Mouse (Mus musculus): Measurements from ENCODE around the gene Stk11. TPM values are rescaled to one million over a fixed set of nuclear protein-coding genes. Genes with fewer than 3 reads are reported as not detected.

Gene Stk11
- polyA plus RNA-seq, 1 experiment from 2014 or later, result 13.8 TPM

- 1% methylated on average over 33 of the region's 33 CpGs for WGBS
- Histone ChIP-seq H3K9ac (ENCODE audit: low read length) (peak overlapping the region; percentile 75), H3K4me1 (ENCODE audit: control insufficient read depth, insufficient read depth, low read length) (peaks cover 77% of the 10 kb centered on the region), H3K9me3 (replicated peaks; ENCODE audit: control insufficient read depth, low read length) (no peaks in the 10 kb centered on the region), H3K36me3 (ENCODE audit: control insufficient read depth, insufficient read depth) (peaks cover 17% of the 10 kb centered on the region), H3K27me3 (ENCODE audit: control insufficient read depth, insufficient read depth, low read length) (no peaks in the 10 kb centered on the region), H3K4me3 (ENCODE audit: low read length) (peak overlapping the region; percentile 51), H3K4me2 (ENCODE audit: low read depth, low read length) (peak overlapping the region; percentile 74), H3K27ac (ENCODE audit: low read length) (peak overlapping the region; percentile 98)
- no peak for ATAC-seq (replicated peaks; ENCODE audit: extremely low read depth, insufficient read depth, low FRiP score)
Observed at GRCm38 (mm10) chr10:80160455-80161371, 45.1 kb downstream of the Stk11 start.

DNA sequence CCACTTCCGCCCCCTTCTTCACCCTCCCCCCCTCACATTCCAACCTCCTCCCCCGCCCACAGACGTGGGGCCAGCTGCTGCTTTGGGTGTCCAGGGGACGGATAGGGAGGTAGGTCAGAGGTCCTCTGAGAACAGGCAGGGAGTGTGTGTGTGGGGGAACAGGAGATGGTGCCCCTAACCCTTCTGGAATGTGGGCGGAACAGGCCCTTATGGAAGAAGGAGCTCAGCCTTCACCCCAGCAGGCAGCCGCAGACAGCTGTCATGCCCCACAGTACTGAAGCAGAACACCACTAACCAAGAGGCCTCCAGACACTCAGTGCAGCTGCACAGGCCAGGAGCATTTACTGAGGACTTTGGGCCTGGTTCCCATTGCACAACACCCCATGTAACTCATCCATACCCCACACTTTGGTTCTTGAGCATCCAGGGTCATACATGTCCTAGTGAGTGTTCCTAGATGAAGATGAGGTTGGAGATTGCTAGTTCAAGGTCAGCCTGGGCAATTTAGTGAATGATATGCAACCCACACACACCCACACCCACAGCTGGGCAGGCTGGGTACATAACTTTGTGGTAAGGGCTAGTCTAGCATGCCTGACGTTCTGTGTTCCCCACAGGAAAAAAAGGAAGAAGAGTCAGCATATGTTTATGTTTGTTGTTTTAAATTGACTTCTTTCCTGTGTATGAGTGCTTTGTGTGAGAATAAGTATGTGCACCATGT is 46.1 kb downstream of the Stk11 start:
- 0 out of 2 replicates have a peak, but pooled peaks have one; percentile 1 for ATAC-seq (replicated peaks; ENCODE audit: extremely low read depth, insufficient read depth, low FRiP score)
- Histone ChIP-seq H3K4me2 (ENCODE audit: low read depth, low read length) (peak overlapping the region; percentile 74), H3K27ac (ENCODE audit: low read length) (peak overlapping the region; percentile 98), H3K4me1 (ENCODE audit: control insufficient read depth, insufficient read depth, low read length) (peaks cover 78% of the 10 kb centered on the region), H3K9ac (ENCODE audit: low read length) (peak overlapping the region; percentile 75), H3K27me3 (ENCODE audit: control insufficient read depth, insufficient read depth, low read length) (no peaks in the 10 kb centered on the region), H3K9me3 (replicated peaks; ENCODE audit: control insufficient read depth, low read length) (no peaks in the 10 kb centered on the region), H3K4me3 (ENCODE audit: low read length) (peak overlapping the region; percentile 51), H3K36me3 (ENCODE audit: control insufficient read depth, insufficient read depth) (peaks cover 9% of the 10 kb centered on the region)
- WGBS, result 10% methylated on average over 4 of the region's 7 CpGs

- Histone ChIP-seq H3K36me3 (ENCODE audit: control insufficient read depth, insufficient read depth) (peaks cover 4% of the 10 kb centered on the region), H3K4me2 (ENCODE audit: low read depth, low read length) (no peak overlapping the region), H3K4me1 (ENCODE audit: control insufficient read depth, insufficient read depth, low read length) (peaks cover 75% of the 10 kb centered on the region), H3K27ac (ENCODE audit: low read length) (peak overlapping the region; percentile 98), H3K9ac (ENCODE audit: low read length) (no peak overlapping the region), H3K27me3 (ENCODE audit: control insufficient read depth, insufficient read depth, low read length) (no peaks in the 10 kb centered on the region), H3K9me3 (replicated peaks; ENCODE audit: control insufficient read depth, low read length) (no peaks in the 10 kb centered on the region), H3K4me3 (ENCODE audit: low read length) (no peak overlapping the region)
- WGBS, result 79% methylated on average over 3 of the region's 3 CpGs
- ATAC-seq (replicated peaks; ENCODE audit: extremely low read depth, insufficient read depth, low FRiP score), result no peak
Observed at GRCm38 (mm10) chr10:80162243-80162608, 46.6 kb downstream of the Stk11 start.

- no peak overlapping the region for H3K4me3 ChIP-seq (ENCODE audit: low read length)
- H3K9ac ChIP-seq (ENCODE audit: low read length), result no peak overlapping the region
- H3K36me3 ChIP-seq (ENCODE audit: control insufficient read depth, insufficient read depth), result no peaks in the 10 kb centered on the region
- no peak for ATAC-seq (replicated peaks; ENCODE audit: extremely low read depth, insufficient read depth, low FRiP score)
- 73% methylated on average over 6 of the region's 6 CpGs for WGBS
- no peaks in the 10 kb centered on the region for H3K9me3 ChIP-seq (replicated peaks; ENCODE audit: control insufficient read depth, low read length)
- no peaks in the 10 kb centered on the region for H3K27me3 ChIP-seq (ENCODE audit: control insufficient read depth, insufficient read depth, low read length)
- peaks cover 71% of the 10 kb centered on the region for H3K4me1 ChIP-seq (ENCODE audit: control insufficient read depth, insufficient read depth, low read length)
- peak overlapping the region; percentile 14; the same call in 1 of the 2 replicates for H3K27ac ChIP-seq (ENCODE audit: low read length)
- no peak overlapping the region for H3K4me2 ChIP-seq (ENCODE audit: low read depth, low read length)
Observed at GRCm38 (mm10) chr10:80162716-80163299, 47.2 kb downstream of the Stk11 start.

- Histone ChIP-seq H3K9ac (ENCODE audit: low read length) (no peak overlapping the region), H3K4me1 (ENCODE audit: control insufficient read depth, insufficient read depth, low read length) (peaks cover 64% of the 10 kb centered on the region), H3K4me2 (ENCODE audit: low read depth, low read length) (no peak overlapping the region), H3K36me3 (ENCODE audit: control insufficient read depth, insufficient read depth) (no peaks in the 10 kb centered on the region), H3K27ac (ENCODE audit: low read length) (peak overlapping the region; percentile 2; the same call in 1 of the 2 replicates), H3K9me3 (replicated peaks; ENCODE audit: control insufficient read depth, low read length) (no peaks in the 10 kb centered on the region), H3K27me3 (ENCODE audit: control insufficient read depth, insufficient read depth, low read length) (no peaks in the 10 kb centered on the region), H3K4me3 (ENCODE audit: low read length) (no peak overlapping the region)
- 44% methylated on average over 8 of the region's 8 CpGs for WGBS
- ATAC-seq (replicated peaks; ENCODE audit: extremely low read depth, insufficient read depth, low FRiP score), result no peak
Observed at GRCm38 (mm10) chr10:80163721-80164120, 48.1 kb downstream of the Stk11 start.

GRCm38 (mm10) chr10:80164161-80164997 is 48.8 kb downstream of the Stk11 start:
- 8% methylated on average over 44 of the region's 44 CpGs for WGBS
- Histone ChIP-seq H3K36me3 (ENCODE audit: control insufficient read depth, insufficient read depth) (no peaks in the 10 kb centered on the region), H3K9ac (ENCODE audit: low read length) (peak overlapping the region; percentile 68), H3K27me3 (ENCODE audit: control insufficient read depth, insufficient read depth, low read length) (no peaks in the 10 kb centered on the region), H3K27ac (ENCODE audit: low read length) (peak overlapping the region; percentile 62), H3K4me1 (ENCODE audit: control insufficient read depth, insufficient read depth, low read length) (peaks cover 62% of the 10 kb centered on the region), H3K4me2 (ENCODE audit: low read depth, low read length) (peak overlapping the region; percentile 83), H3K4me3 (ENCODE audit: low read length) (peak overlapping the region; percentile 46), H3K9me3 (replicated peaks; ENCODE audit: control insufficient read depth, low read length) (no peaks in the 10 kb centered on the region)
- no peak for ATAC-seq (replicated peaks; ENCODE audit: extremely low read depth, insufficient read depth, low FRiP score)

GRCm38 (mm10) chr10:80164998-80165344 is 49.4 kb downstream of the Stk11 start:
- WGBS, result 0% methylated on average over 17 of the region's 17 CpGs
- peak overlapping the region; percentile 46 for H3K4me3 ChIP-seq (ENCODE audit: low read length)
- H3K36me3 ChIP-seq (ENCODE audit: control insufficient read depth, insufficient read depth), result peaks cover 4% of the 10 kb centered on the region
- ATAC-seq (replicated peaks; ENCODE audit: extremely low read depth, insufficient read depth, low FRiP score), result peak; percentile 37
- peak overlapping the region; percentile 68 for H3K9ac ChIP-seq (ENCODE audit: low read length)
- H3K4me2 ChIP-seq (ENCODE audit: low read depth, low read length), result peak overlapping the region; percentile 83
- peaks cover 62% of the 10 kb centered on the region for H3K4me1 ChIP-seq (ENCODE audit: control insufficient read depth, insufficient read depth, low read length)
- H3K27me3 ChIP-seq (ENCODE audit: control insufficient read depth, insufficient read depth, low read length), result no peaks in the 10 kb centered on the region
- peak overlapping the region; percentile 90 for H3K27ac ChIP-seq (ENCODE audit: low read length)
- H3K9me3 ChIP-seq (replicated peaks; ENCODE audit: control insufficient read depth, low read length), result no peaks in the 10 kb centered on the region

GRCm38 (mm10) chr10:80165392-80166128 is 50.0 kb downstream of the Stk11 start, which contains the start of gene Cirbp:
TSS of gene Cirbp (plus strand) at chr10:80165985.
- Histone ChIP-seq H3K4me2 (ENCODE audit: low read depth, low read length) (peak within 1 kb of the TSS; percentile 83), H3K4me1 (ENCODE audit: control insufficient read depth, insufficient read depth, low read length) (peaks cover 57% of the 10 kb centered on the region), H3K9ac (ENCODE audit: low read length) (peak within 1 kb of the TSS; percentile 68), H3K9me3 (replicated peaks; ENCODE audit: control insufficient read depth, low read length) (no peaks in the 10 kb centered on the region), H3K27me3 (ENCODE audit: control insufficient read depth, insufficient read depth, low read length) (no peaks in the 10 kb centered on the region), H3K36me3 (ENCODE audit: control insufficient read depth, insufficient read depth) (peaks cover 10% of the 10 kb centered on the region), H3K27ac (ENCODE audit: low read length) (peak within 1 kb of the TSS; percentile 90), H3K4me3 (ENCODE audit: low read length) (peak within 1 kb of the TSS; percentile 46)
- 18% methylated on average over 20 of the region's 20 CpGs for WGBS
- no peak for ATAC-seq (replicated peaks; ENCODE audit: extremely low read depth, insufficient read depth, low FRiP score)
